Comparison of ENCODE assay signal across 8 mouse cellular contexts in genomic region chr7:121707073-121707667, GRCm38 (mm10). TPM values are rescaled to one million over a fixed set of nuclear protein-coding genes. Genes with fewer than 3 reads are reported as not detected.
A peak's percentile ranks its signal among the peaks of the same experiment; 100 is the strongest.
DNase-seq lines count a peak whose midpoint lies in the region; ATAC-seq and TF ChIP-seq lines count a peak whose summit lies in the region.

Usp31 (minus strand) TSS chr7:121707253.

- peak within 1 kb of the TSS; percentile 88 for H3K9ac ChIP-seq in ES-E14 (ENCODE audit: insufficient read depth, low read depth, low read length, poor library complexity, severe bottlenecking)
- H3K9ac ChIP-seq in forebrain, embryonic 15.5 days (replicated peaks): peak within 1 kb of the TSS; percentile 75

- in situ Hi-C loops in ES-E14 (cut with MboI; ENCODE audit: low sequenced_read_pairs in 2 of 2, unreplicated experiment in 2 of 2): no loop called here

- H3K4me1 ChIP-seq in ES-E14 (ENCODE audit: control insufficient read depth in 2 of 2, insufficient read depth in 2 of 2, low read length in 2 of 2, poor library complexity in 1 of 2): no peaks in the 10 kb centered on the region
- H3K4me1 ChIP-seq in forebrain, embryonic 15.5 days: peaks cover 38% of the 10 kb centered on the region
- H3K4me1 ChIP-seq in lung, adult 2 months (ENCODE audit: control insufficient read depth, insufficient read depth, low read length): no peaks in the 10 kb centered on the region; the same call in 1 of the 2 replicates

- peak; percentile 46; the same call in 1 of the 2 replicates for TF ChIP-seq POLR2A in lung, adult 2 months (IDR thresholded peaks at IDR 0.05; ENCODE audit: borderline replicate concordance, extremely low read depth, low read depth, low read length)

- WGBS in forebrain, embryonic 15.5 days: under 1% methylated on average over 64 of the region's 82 CpGs
- WGBS in lung, adult 2 months: under 1% methylated on average over 67 of the region's 82 CpGs

- intact Hi-C loops in heart, postnatal 25 days (cut with DNase I): no loop called here

- TF ChIP-seq CTCF in lung, adult 2 months (IDR thresholded peaks at IDR 0.05; ENCODE audit: insufficient read depth, low read length): no peak

- ATAC-seq in forebrain, embryonic 15.5 days (replicated peaks): peak; percentile 100
- ATAC-seq in neutrophil, adult 5-6 weeks (ENCODE audit: extremely low read depth, insufficient number of reproducible peaks, low FRiP score, poor library complexity, severe bottlenecking): peak; percentile 98

- peak within 1 kb of the TSS; percentile 93 for H3K4me2 ChIP-seq in forebrain, embryonic 15.5 days (replicated peaks)

- DNase-seq in ES-E14 (ENCODE audit: low read depth, low spot score): peak; percentile 87
- DNase-seq in cerebellum, adult 11-12 months: peak; percentile 95
- peak; percentile 91 for DNase-seq in heart, postnatal 25 days (ENCODE audit: low spot score)
- DNase-seq in layer of hippocampus, adult 18-20 months (ENCODE audit: low spot score in 2 of 2): peak; percentile 93 to 98
- DNase-seq in lung, adult 2 months: peak; percentile 92
- DNase-seq in thymus, adult 18-20 months: peak; percentile 91 to 94

- H3K27ac ChIP-seq in ES-E14 (ENCODE audit: insufficient read depth, low read depth, low read length, poor library complexity, severe bottlenecking): no peak within 1 kb of the TSS
- peak within 1 kb of the TSS; percentile 89 for H3K27ac ChIP-seq in forebrain, embryonic 15.5 days (replicated peaks)

- no peaks in the 10 kb centered on the region for H3K27me3 ChIP-seq in forebrain, embryonic 15.5 days

- H3K36me3 ChIP-seq in ES-E14 (ENCODE audit: control insufficient read depth, insufficient read depth, low read length, poor library complexity, severe bottlenecking): no peaks in the 10 kb centered on the region
- no peaks in the 10 kb centered on the region for H3K36me3 ChIP-seq in forebrain, embryonic 15.5 days

- peak within 1 kb of the TSS; percentile 73 to 94 for H3K4me3 ChIP-seq in ES-E14 (ENCODE audit: insufficient read depth in 1 of 2, low read depth in 1 of 2, low read length in 2 of 2, poor library complexity in 1 of 2, severe bottlenecking in 1 of 2)
- peak within 1 kb of the TSS; percentile 96 for H3K4me3 ChIP-seq in forebrain, embryonic 15.5 days
- peak within 1 kb of the TSS; percentile 79 for H3K4me3 ChIP-seq in lung, adult 2 months (replicated peaks; ENCODE audit: extremely low read depth, low read depth, low read length)

- no peaks in the 10 kb centered on the region for H3K9me3 ChIP-seq in ES-E14 (ENCODE audit: control insufficient read depth, insufficient read depth, low read depth, low read length)
- no peaks in the 10 kb centered on the region for H3K9me3 ChIP-seq in forebrain, embryonic 15.5 days

TF ChIP-seq in ES-E14, 5 proteins besides CTCF, POLR2A, EP300 and RAD21:
- TF ChIP-seq MAFK (IDR thresholded peaks at IDR 0.05; ENCODE audit: insufficient read depth, low read depth, low read length): no peak
- peak; percentile 98 for TF ChIP-seq HCFC1 (IDR thresholded peaks at IDR 0.05; ENCODE audit: borderline replicate concordance, insufficient read depth, low read length)
- no peak for TF ChIP-seq CHD2 (IDR thresholded peaks at IDR 0.05; ENCODE audit: low read depth, low read length)
- TF ChIP-seq ZC3H11A (IDR thresholded peaks at IDR 0.05; ENCODE audit: borderline replicate concordance, low read depth, low read length): no peak
- no peak for TF ChIP-seq ZNF384 (IDR thresholded peaks at IDR 0.05; ENCODE audit: low read depth, low read length)

RNA-seq across cellular contexts. Expression of gene Usp31, which starts in this region (rescaled TPM):
- total RNA-seq in ES-E14 (2012; rRNA removed): 17.1 and 22.1 TPM in 2 replicates
- polyA plus RNA-seq in forebrain, embryonic 15.5 days (2015; fragmentation: Nextera tagmentation; extraction: Ambion mirVana): 3.5 and 3.6 TPM in 2 replicates
- total RNA-seq in heart, postnatal 25 days (2021): 1 to 10 TPM; 8.1 to 9.7 TPM
- 10 to 100 TPM; 71.0 to 73.7 TPM for total RNA-seq in layer of hippocampus, adult 18-20 months (2021)
- 5.5 and 6.6 TPM in 2 replicates for polyA plus RNA-seq in lung, adult 2 months (2012; rRNA removed)
- 5.8 and 6.6 TPM in 2 replicates for total RNA-seq in neutrophil, adult 5-6 weeks (2017)
